ENCODE assay signal across 9 mouse cellular contexts in genomic region chr5:116421791-116422481, GRCm38 (mm10). TPM values are rescaled to one million over a fixed set of nuclear protein-coding genes. Genes with fewer than 3 reads are reported as not detected.
DNase-seq lines count a peak whose midpoint lies in the region; ATAC-seq and TF ChIP-seq lines count a peak whose summit lies in the region.
"Had no signal": no experiment of that assay in that cellular context is flagged by ENCODE, and none has a peak within 500 bp of the region (broad histone marks: within the 10 kb centered on the region; RNA-seq: fewer than 3 reads in every experiment).

No protein-coding gene starts in this region.

- H3K9me3 ChIP-seq in neural tube, embryonic 11.5 days (ENCODE audit: control insufficient read depth, low read length) = no peaks in the 10 kb centered on the region
- no peaks in the 10 kb centered on the region for H3K9me3 ChIP-seq in forebrain, embryonic 10.5 days
- H3K9me3 ChIP-seq in intestine, postnatal 0 days (ENCODE audit: control insufficient read depth) = no peaks in the 10 kb centered on the region
- H3K9me3 ChIP-seq in midbrain, embryonic 15.5 days = no peaks in the 10 kb centered on the region

- ATAC-seq in neural tube, embryonic 11.5 days (ENCODE audit: insufficient read depth, low FRiP score, low TSS enrichment) = no peak
- ATAC-seq in intestine, postnatal 0 days = no peak
- no peak for ATAC-seq in midbrain, embryonic 15.5 days (replicated peaks)

- H3K36me3 ChIP-seq in neural tube, embryonic 11.5 days (ENCODE audit: control insufficient read depth, insufficient read depth, low read length) = no peaks in the 10 kb centered on the region
- no peaks in the 10 kb centered on the region for H3K36me3 ChIP-seq in forebrain, embryonic 10.5 days (replicated peaks)
- H3K36me3 ChIP-seq in intestine, postnatal 0 days (ENCODE audit: control insufficient read depth, insufficient read depth) = no peaks in the 10 kb centered on the region
- H3K36me3 ChIP-seq in midbrain, embryonic 15.5 days (replicated peaks) = no peaks in the 10 kb centered on the region

- H3K4me2 ChIP-seq in neural tube, embryonic 11.5 days (ENCODE audit: low read depth) = peak overlapping the region; percentile 58
- H3K4me2 ChIP-seq in intestine, postnatal 0 days (replicated peaks; ENCODE audit: low read depth) = peak overlapping the region; percentile 64
- H3K4me2 ChIP-seq in midbrain, embryonic 15.5 days = peak overlapping the region; percentile 47; the same call in 1 of the 2 replicates

- no peak for DNase-seq in neural tube, embryonic 11.5 days (ENCODE audit: low spot score)
- no peak for DNase-seq in neural tube, embryonic 10.5 days (ENCODE audit: extremely low spot score, low spot score)
- no peak for DNase-seq in forebrain, embryonic 10.5 days (ENCODE audit: extremely low spot score, low spot score)
- DNase-seq in layer of hippocampus, postnatal 36 days = no peak
- no peak for DNase-seq in right cerebral cortex, postnatal 36 days (ENCODE audit: low spot score in 2 of 2)
- DNase-seq in right cerebral cortex, adult 18-20 months = no peak

- peaks cover 11% of the 10 kb centered on the region for H3K4me1 ChIP-seq in neural tube, embryonic 11.5 days (ENCODE audit: control insufficient read depth, insufficient read depth, low read length)
- peaks cover 64% of the 10 kb centered on the region for H3K4me1 ChIP-seq in forebrain, embryonic 10.5 days
- peaks cover 4% of the 10 kb centered on the region; the same call in 1 of the 2 replicates for H3K4me1 ChIP-seq in intestine, postnatal 0 days (replicated peaks; ENCODE audit: control insufficient read depth, insufficient read depth, low read length)
- H3K4me1 ChIP-seq in midbrain, embryonic 15.5 days = peaks cover 20% of the 10 kb centered on the region

- no peaks in the 10 kb centered on the region for H3K27me3 ChIP-seq in neural tube, embryonic 11.5 days (ENCODE audit: control insufficient read depth, insufficient read depth, low read length)
- peaks cover 28% of the 10 kb centered on the region for H3K27me3 ChIP-seq in forebrain, embryonic 10.5 days (ENCODE audit: poor library complexity, severe bottlenecking)
- H3K27me3 ChIP-seq in intestine, postnatal 0 days (replicated peaks; ENCODE audit: control insufficient read depth, insufficient read depth, low read length) = no peaks in the 10 kb centered on the region
- no peaks in the 10 kb centered on the region; the same call in 1 of the 2 replicates for H3K27me3 ChIP-seq in midbrain, embryonic 15.5 days (replicated peaks)

- peak overlapping the region; percentile 25; the same call in 1 of the 2 replicates for H3K4me3 ChIP-seq in neural tube, embryonic 11.5 days (ENCODE audit: low read depth, low read length)
- H3K4me3 ChIP-seq in forebrain, embryonic 10.5 days = peak overlapping the region; percentile 49
- peak overlapping the region; percentile 32 for H3K4me3 ChIP-seq in intestine, postnatal 0 days (ENCODE audit: low read depth, low read length)
- no peak overlapping the region; the same call in 1 of the 2 replicates for H3K4me3 ChIP-seq in midbrain, embryonic 15.5 days

- H3K9ac ChIP-seq in neural tube, embryonic 11.5 days (ENCODE audit: low read length) = no peak overlapping the region
- H3K9ac ChIP-seq in intestine, postnatal 0 days (ENCODE audit: low read depth, low read length) = 0 out of 2 replicates have a peak overlapping the region, but pooled peaks have one; percentile 22
- H3K9ac ChIP-seq in midbrain, embryonic 15.5 days = no peak overlapping the region

- TF ChIP-seq CTCF in intestine, postnatal 0 days (IDR thresholded peaks at IDR 0.05; ENCODE audit: low read depth) = no peak

- no peak overlapping the region for H3K27ac ChIP-seq in neural tube, embryonic 11.5 days (ENCODE audit: low read depth, low read length)
- peak overlapping the region; percentile 84 for H3K27ac ChIP-seq in forebrain, embryonic 10.5 days
- no peak overlapping the region; the same call in 1 of the 2 replicates for H3K27ac ChIP-seq in intestine, postnatal 0 days (ENCODE audit: low read depth, low read length)
- no peak overlapping the region for H3K27ac ChIP-seq in midbrain, embryonic 15.5 days

- WGBS in neural tube, embryonic 11.5 days = 54% methylated on average over 22 of the region's 22 CpGs
- 59% methylated on average over 22 of the region's 22 CpGs for WGBS in forebrain, embryonic 10.5 days
- 50% methylated on average over 22 of the region's 22 CpGs for WGBS in intestine, postnatal 0 days
- WGBS in midbrain, embryonic 15.5 days = 59% methylated on average over 22 of the region's 22 CpGs

RNA-seq across cellular contexts. Expression of gene Hspb8, which starts 0.7 kb away (rescaled TPM):
- 4.2 and 5.5 TPM in 2 replicates for polyA plus RNA-seq in neural tube, embryonic 11.5 days (2014; fragmentation: Nextera tagmentation; extraction: Ambion mirVana)
- 8.5 and 8.6 TPM in 2 replicates for polyA plus RNA-seq in forebrain, embryonic 10.5 days (2016; fragmentation: Nextera tagmentation; extraction: Ambion mirVana)
- polyA plus RNA-seq in intestine, postnatal 0 days (2015; fragmentation: Nextera tagmentation; extraction: Ambion mirVana) = 9.0 and 10.5 TPM in 2 replicates
- 3.9 and 5.2 TPM in 2 replicates for polyA plus RNA-seq in midbrain, embryonic 15.5 days (2015; fragmentation: Nextera tagmentation; extraction: Ambion mirVana)
- 10 to 100 TPM in 1 of 2 experiments, 1 to 10 TPM in 1; 8.2 to 13.9 TPM for total RNA-seq in layer of hippocampus, postnatal 36 days (2021)
- total RNA-seq: neutrophil, adult 5-6 weeks had no signal
